Mouse (Mus musculus): Measurements from ENCODE around the gene Plcb1. TPM values are rescaled to one million over a fixed set of nuclear protein-coding genes. Genes with fewer than 3 reads are reported as not detected.
A peak's percentile ranks its signal among the peaks of the same experiment; 100 is the strongest.

The Plcb1 gene
- total and polyA plus RNA-seq, 3 experiments = 0.78 to 4.2 (median 3.9) TPM

- Histone ChIP-seq H3K36me3 (ENCODE audit: control insufficient read depth, insufficient read depth, low read length) (no peaks in the 10 kb centered on the region), H3K4me3 (no peak overlapping the region), H3K27me3 (ENCODE audit: control insufficient read depth, insufficient read depth, low read length) (no peaks in the 10 kb centered on the region), H3K9ac (ENCODE audit: low read depth, low read length) (no peak overlapping the region), H3K27ac (no peak overlapping the region), H3K4me1 (ENCODE audit: control insufficient read depth, insufficient read depth, low read length) (no peaks in the 10 kb centered on the region), H3K79me2 (replicated peaks; ENCODE audit: control insufficient read depth, insufficient read depth, low read length) (no peaks in the 10 kb centered on the region)
- TF ChIP-seq EP300 (IDR thresholded peaks at IDR 0.05; ENCODE audit: insufficient read depth, low read depth, low read length) (no peak), POLR2A (IDR thresholded peaks at IDR 0.05; ENCODE audit: insufficient read depth, low read depth, low read length) (no peak), CTCF (IDR thresholded peaks at IDR 0.05) (no peak)
- intact Hi-C loops (cut with DNase I) = no loop called here
- WGBS = 13% methylated on average over 2 of the region's 2 CpGs
- no peak for DNase-seq
Observed at GRCm38 (mm10) chr2:135411675-135412074, 625.8 kb downstream of the Plcb1 start.

- no peak overlapping the region for H3K27ac ChIP-seq
- 59% methylated on average over 4 of the region's 4 CpGs for WGBS
- intact Hi-C loops (cut with DNase I) = no loop called here
- DNase-seq = no peak
- H3K79me2 ChIP-seq (replicated peaks; ENCODE audit: control insufficient read depth, insufficient read depth, low read length) = no peaks in the 10 kb centered on the region
- H3K4me3 ChIP-seq = no peak overlapping the region
- H3K4me1 ChIP-seq (ENCODE audit: control insufficient read depth, insufficient read depth, low read length) = no peaks in the 10 kb centered on the region
- H3K27me3 ChIP-seq (ENCODE audit: control insufficient read depth, insufficient read depth, low read length) = no peaks in the 10 kb centered on the region
- no peaks in the 10 kb centered on the region for H3K36me3 ChIP-seq (ENCODE audit: control insufficient read depth, insufficient read depth, low read length)
- no peak overlapping the region for H3K9ac ChIP-seq (ENCODE audit: low read depth, low read length)
- TF ChIP-seq EP300 (IDR thresholded peaks at IDR 0.05; ENCODE audit: insufficient read depth, low read depth, low read length) (no peak), CTCF (IDR thresholded peaks at IDR 0.05) (no peak), POLR2A (IDR thresholded peaks at IDR 0.05; ENCODE audit: insufficient read depth, low read depth, low read length) (no peak)
Observed at GRCm38 (mm10) chr2:135415137-135415536, 629.3 kb downstream of the Plcb1 start.

GRCm38 (mm10) chr2:135419301-135419700 lies 633.4 kb downstream of the Plcb1 start:
- DNase-seq = no peak
- TF ChIP-seq CTCF (IDR thresholded peaks at IDR 0.05) = no peak
- no peak for TF ChIP-seq EP300 (IDR thresholded peaks at IDR 0.05; ENCODE audit: insufficient read depth, low read depth, low read length)
- TF ChIP-seq POLR2A (IDR thresholded peaks at IDR 0.05; ENCODE audit: insufficient read depth, low read depth, low read length) = no peak
- H3K27me3 ChIP-seq (ENCODE audit: control insufficient read depth, insufficient read depth, low read length) = no peaks in the 10 kb centered on the region
- H3K4me3 ChIP-seq = no peak overlapping the region
- no peaks in the 10 kb centered on the region for H3K36me3 ChIP-seq (ENCODE audit: control insufficient read depth, insufficient read depth, low read length)
- WGBS = 77% methylated on average over 5 of the region's 5 CpGs
- H3K9ac ChIP-seq (ENCODE audit: low read depth, low read length) = no peak overlapping the region
- intact Hi-C loops (cut with DNase I) = no loop called here
- H3K79me2 ChIP-seq (replicated peaks; ENCODE audit: control insufficient read depth, insufficient read depth, low read length) = no peaks in the 10 kb centered on the region
- H3K27ac ChIP-seq = no peak overlapping the region
- H3K4me1 ChIP-seq (ENCODE audit: control insufficient read depth, insufficient read depth, low read length) = no peaks in the 10 kb centered on the region

GRCm38 (mm10) chr2:135434947-135435515 lies 649.2 kb downstream of the Plcb1 start:
- DNase-seq = peak in 1 of 2 experiments; percentile 15
- Histone ChIP-seq H3K4me3 (no peak overlapping the region), H3K27ac (no peak overlapping the region), H3K27me3 (ENCODE audit: control insufficient read depth, insufficient read depth, low read length) (no peaks in the 10 kb centered on the region), H3K4me1 (ENCODE audit: control insufficient read depth, insufficient read depth, low read length) (no peaks in the 10 kb centered on the region), H3K9ac (ENCODE audit: low read depth, low read length) (no peak overlapping the region), H3K36me3 (ENCODE audit: control insufficient read depth, insufficient read depth, low read length) (no peaks in the 10 kb centered on the region), H3K79me2 (replicated peaks; ENCODE audit: control insufficient read depth, insufficient read depth, low read length) (no peaks in the 10 kb centered on the region)
- intact Hi-C loops (cut with DNase I) = loop anchor here (5.0 kb wide), 2 partner anchors 222 to 312 kb away; partner anchors contain the start of gene Plcb4
- WGBS = 80% methylated on average over 5 of the region's 5 CpGs
- no peak for TF ChIP-seq EP300 (IDR thresholded peaks at IDR 0.05; ENCODE audit: insufficient read depth, low read depth, low read length)
- TF ChIP-seq CTCF (IDR thresholded peaks at IDR 0.05) = no peak
- no peak for TF ChIP-seq POLR2A (IDR thresholded peaks at IDR 0.05; ENCODE audit: insufficient read depth, low read depth, low read length)

GRCm38 (mm10) chr2:135439034-135439433 lies 653.2 kb downstream of the Plcb1 start:
- Histone ChIP-seq H3K4me3 (no peak overlapping the region), H3K79me2 (replicated peaks; ENCODE audit: control insufficient read depth, insufficient read depth, low read length) (no peaks in the 10 kb centered on the region), H3K9ac (ENCODE audit: low read depth, low read length) (no peak overlapping the region), H3K27ac (peak overlapping the region; percentile 10; the same call in 1 of the 2 replicates), H3K4me1 (ENCODE audit: control insufficient read depth, insufficient read depth, low read length) (no peaks in the 10 kb centered on the region; the same call in 1 of the 2 replicates), H3K27me3 (ENCODE audit: control insufficient read depth, insufficient read depth, low read length) (no peaks in the 10 kb centered on the region), H3K36me3 (ENCODE audit: control insufficient read depth, insufficient read depth, low read length) (peaks cover 2% of the 10 kb centered on the region; the same call in 1 of the 2 replicates)
- intact Hi-C loops (cut with DNase I) = loop anchor here (2.0 to 5.0 kb wide), 5 partner anchors 122 to 518 kb away; partner anchors contain the start of gene Plcb4
- TF ChIP-seq CTCF (IDR thresholded peaks at IDR 0.05) (no peak), EP300 (IDR thresholded peaks at IDR 0.05; ENCODE audit: insufficient read depth, low read depth, low read length) (no peak)
- no peak for DNase-seq
- WGBS = 65% methylated on average over 3 of the region's 3 CpGs
